Mouse (Mus musculus) ES-E14 (cell line): ENCODE measurements around the gene Coq6. TPM values are rescaled to one million over a fixed set of nuclear protein-coding genes. Genes with fewer than 3 reads are reported as not detected.

ENCODE experiments used
- DNase-seq: peaks from one replicate; pipeline ENCODE4 v3.0.0-alpha.2; 2013; ENCODE audit warnings: low read depth, low spot score
- H3K27ac ChIP-seq: 2 replicates; pipeline ENCODE4 v1.5.1; 2012; ENCODE audit warnings: low read depth, mild to moderate bottlenecking, low read length, moderate library complexity, mixed read lengths; ENCODE audit not compliant: poor library complexity, insufficient read depth, severe bottlenecking
- H3K36me3 ChIP-seq: 2 replicates; pipeline ENCODE4 v1.6.1; 2012; ENCODE audit warnings: mild to moderate bottlenecking, low read length, moderate library complexity, mixed read lengths; ENCODE audit not compliant: control insufficient read depth, poor library complexity, insufficient read depth, severe bottlenecking
- H3K4me1 ChIP-seq, 2 experiments: fragments of 150-350 bp in 1 of 2; sonication (generic) in 1 of 2; 2 replicates each; pipeline ENCODE4 v1.6.1; 2012; ENCODE audit warnings: low read length in 2 of 2, mild to moderate bottlenecking in 1 of 2, mixed read lengths in 1 of 2; ENCODE audit not compliant: control insufficient read depth in 2 of 2, insufficient read depth in 2 of 2, poor library complexity in 1 of 2
- H3K4me3 ChIP-seq, 2 experiments: fragments of 150-350 bp in 1 of 2; sonication (generic) in 1 of 2; 2 replicates each; pipeline ENCODE4 v1.5.1; 2012; ENCODE audit warnings: low read length in 2 of 2, low read depth in 1 of 2, mild to moderate bottlenecking in 1 of 2, mixed read lengths in 1 of 2; ENCODE audit not compliant: insufficient read depth in 1 of 2, poor library complexity in 1 of 2, severe bottlenecking in 1 of 2
- H3K9ac ChIP-seq: 2 replicates; pipeline ENCODE4 v1.6.1; 2012; ENCODE audit warnings: low read depth, mild to moderate bottlenecking, low read length, mixed read lengths; ENCODE audit not compliant: poor library complexity, insufficient read depth, severe bottlenecking
- H3K9me3 ChIP-seq: fragments of 150-350 bp; sonication (generic); 2 replicates; pipeline ENCODE4 v1.6.1; 2012; ENCODE audit warnings: low read depth, mild to moderate bottlenecking, low read length; ENCODE audit not compliant: control insufficient read depth, insufficient read depth
- CHD2 ChIP-seq: IDR thresholded peaks from 2 replicates; pipeline ENCODE4 v1.6.1; 2014; ENCODE audit warnings: mild to moderate bottlenecking, low read depth, low read length, inconsistent platforms
- HCFC1 ChIP-seq: IDR thresholded peaks from 2 replicates; pipeline ENCODE4 v1.6.1; 2012; ENCODE audit warnings: low read length, inconsistent platforms, borderline replicate concordance; ENCODE audit not compliant: insufficient read depth
- MAFK ChIP-seq: IDR thresholded peaks from 2 replicates; pipeline ENCODE4 v1.6.1; 2014; ENCODE audit warnings: mild to moderate bottlenecking, low read depth, low read length, inconsistent platforms; ENCODE audit not compliant: insufficient read depth
- ZC3H11A ChIP-seq: IDR thresholded peaks from 2 replicates; pipeline ENCODE4 v1.6.1; 2012; ENCODE audit warnings: low read depth, mild to moderate bottlenecking, inconsistent platforms, low read length, borderline replicate concordance
- ZNF384 ChIP-seq: IDR thresholded peaks from 2 replicates; pipeline ENCODE4 v1.6.1; 2012; ENCODE audit warnings: low read depth, low read length, inconsistent platforms
- in situ Hi-C, 2 experiments: fragments of 600-800 bp; cut with MboI; formaldehyde crosslinking; loops; one replicate each; pipeline ENCODE4 v1.15.1; 2025; ENCODE audit warnings: low sequenced_read_pairs in 2 of 2, inconsistent platforms in 1 of 2; ENCODE audit not compliant: unreplicated experiment in 2 of 2
- total RNA-seq: library from RNA; depleted of rRNA; stranded (reverse); fragments of 300-350 nt; gene quantifications from 2 replicates; pipeline ENCODE4 v1.2.3, GENCODE M21; 2012

The Coq6 gene
- total RNA-seq, 1 experiment, result 49.6 TPM

DNA sequence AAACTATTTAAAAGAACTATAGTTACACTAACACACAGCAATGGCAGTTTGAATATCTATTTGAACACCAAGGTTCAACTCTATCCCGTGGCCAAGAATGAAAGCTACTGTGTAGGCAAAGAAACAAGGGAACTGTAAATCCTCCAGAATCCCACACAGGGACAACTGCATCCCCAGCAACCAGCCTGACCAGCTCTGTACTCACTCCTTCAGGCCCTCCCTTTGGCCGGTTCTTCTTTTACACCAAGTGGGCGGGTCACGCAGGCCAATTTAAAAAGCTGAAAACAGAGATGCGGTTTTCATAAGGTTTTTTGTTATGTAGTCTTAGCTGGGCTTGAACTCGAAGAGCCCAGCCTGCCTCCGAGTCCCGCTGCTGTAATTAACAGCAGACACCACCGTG lies 37.7 kb downstream of the Coq6 start:
- Histone ChIP-seq H3K9me3 (no peaks in the 10 kb centered on the region), H3K36me3 (no peaks in the 10 kb centered on the region), H3K4me3 (no peak overlapping the region; a peak in 1 of 4 replicates), H3K27ac (no peak overlapping the region), H3K9ac (no peak overlapping the region), H3K4me1 (peaks cover 0 to 2% of the 10 kb centered on the region in 2 experiments; a peak in 1 of 4 replicates)
- in situ Hi-C loops, result no loop called here
- no peak for DNase-seq
- TF ChIP-seq MAFK (no peak), CHD2 (no peak), ZNF384 (no peak), ZC3H11A (no peak), HCFC1 (no peak)

DNA sequence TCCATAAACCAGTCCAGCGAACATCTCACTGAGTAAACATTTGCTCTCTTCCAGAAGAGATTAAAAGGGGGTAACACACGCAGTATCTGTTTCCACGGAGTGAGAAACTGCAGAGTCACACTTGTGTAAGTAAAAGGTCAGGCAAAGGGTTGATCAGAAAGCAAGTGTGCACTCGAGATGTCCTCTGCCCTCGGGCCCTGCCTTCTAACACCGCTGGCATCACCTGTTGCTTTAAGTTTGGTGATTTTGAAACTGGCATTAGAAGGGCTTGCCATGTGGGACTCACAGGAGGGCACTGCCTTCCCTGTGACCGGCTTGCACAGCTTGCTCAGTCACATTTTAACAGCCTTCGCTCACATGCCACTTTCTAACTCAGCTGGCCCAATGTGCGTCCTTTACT lies 38.2 kb downstream of the Coq6 start:
- Histone ChIP-seq H3K4me1 (peaks cover 0 to 2% of the 10 kb centered on the region in 2 experiments; a peak in 1 of 4 replicates), H3K9me3 (no peaks in the 10 kb centered on the region), H3K27ac (no peak overlapping the region), H3K4me3 (no peak overlapping the region), H3K36me3 (no peaks in the 10 kb centered on the region), H3K9ac (no peak overlapping the region)
- no peak for DNase-seq
- TF ChIP-seq MAFK, result no peak
- no peak for TF ChIP-seq ZNF384
- TF ChIP-seq ZC3H11A, result no peak
- no peak for TF ChIP-seq CHD2
- TF ChIP-seq HCFC1, result no peak
- in situ Hi-C loops, result no loop called here

DNA sequence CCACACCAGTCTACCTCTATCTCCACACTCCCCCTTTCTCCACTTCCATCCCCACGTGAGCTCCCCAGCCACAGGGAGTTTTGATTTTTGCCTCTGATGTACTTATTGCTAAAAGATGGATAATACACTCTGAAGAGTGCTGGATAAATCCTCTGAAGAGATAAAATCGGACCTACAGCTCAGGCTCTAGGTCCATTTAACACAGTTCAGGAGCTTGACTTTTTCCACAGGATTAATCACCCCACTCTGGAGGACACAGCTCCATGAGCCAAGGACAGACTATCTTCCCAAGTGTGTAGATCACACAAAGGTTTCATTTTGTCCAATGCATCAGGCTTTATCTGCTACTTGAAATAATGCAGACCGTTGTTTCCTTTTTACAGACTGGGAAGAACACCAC lies 38.6 kb downstream of the Coq6 start:
- DNase-seq, result no peak
- Histone ChIP-seq H3K9ac (no peak overlapping the region), H3K4me3 (no peak overlapping the region), H3K9me3 (no peaks in the 10 kb centered on the region), H3K4me1 (peaks cover 0 to 2% of the 10 kb centered on the region in 2 experiments; a peak in 1 of 4 replicates), H3K27ac (no peak overlapping the region), H3K36me3 (no peaks in the 10 kb centered on the region)
- TF ChIP-seq ZNF384 (no peak), HCFC1 (no peak), CHD2 (no peak), MAFK (no peak), ZC3H11A (no peak)
- in situ Hi-C loops, result no loop called here

DNA sequence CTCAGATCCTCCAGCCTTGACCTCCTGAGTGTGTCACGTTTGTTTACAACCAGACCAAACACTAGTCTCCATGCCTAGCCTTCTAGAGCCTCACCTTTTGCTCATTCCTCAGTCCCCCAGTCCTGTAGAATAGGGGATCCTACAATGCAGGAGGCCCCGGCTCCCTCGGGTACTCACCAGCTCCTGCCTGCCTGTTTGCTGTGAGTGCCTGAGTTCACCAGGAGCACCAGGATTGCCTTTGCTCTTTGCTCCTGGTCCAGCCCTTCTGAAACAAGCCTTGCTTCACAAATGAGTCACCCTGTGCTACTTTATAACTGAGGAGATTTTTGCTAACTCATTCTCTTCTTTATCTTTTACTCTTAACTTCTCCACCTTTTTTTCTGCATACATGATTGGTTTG lies 39.2 kb downstream of the Coq6 start:
- no peaks in the 10 kb centered on the region for H3K36me3 ChIP-seq
- no peak overlapping the region for H3K9ac ChIP-seq
- no peaks in the 10 kb centered on the region for H3K9me3 ChIP-seq
- in situ Hi-C loops, result no loop called here
- TF ChIP-seq MAFK, result no peak
- no peak for TF ChIP-seq ZC3H11A
- DNase-seq, result no peak
- H3K4me3 ChIP-seq, result no peak overlapping the region
- no peak overlapping the region for H3K27ac ChIP-seq
- peaks cover 0 to under 1% of the 10 kb centered on the region in 2 experiments; a peak in 1 of 4 replicates for H3K4me1 ChIP-seq

DNA sequence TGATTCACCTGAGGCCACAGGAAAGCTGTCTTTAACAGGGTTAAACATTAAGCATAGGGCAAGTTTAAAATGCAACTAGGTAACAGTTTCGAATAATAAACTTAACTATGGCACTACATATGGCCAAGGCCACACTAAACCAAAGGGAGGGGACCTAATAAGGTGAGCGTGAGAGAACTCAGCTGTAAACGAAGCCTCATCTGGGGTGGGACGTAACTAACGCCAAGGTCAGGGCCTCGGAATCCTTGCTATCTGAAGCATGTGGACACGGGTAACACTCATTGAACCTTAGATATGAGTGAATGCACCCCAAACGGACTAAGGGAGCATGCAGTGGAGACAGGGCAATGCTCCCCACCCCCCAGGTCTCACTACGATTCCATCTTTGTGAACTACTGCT lies 41.5 kb downstream of the Coq6 start:
- Histone ChIP-seq H3K9me3 (no peaks in the 10 kb centered on the region), H3K27ac (0 out of 2 replicates have a peak overlapping the region, but pooled peaks have one; percentile 12), H3K9ac (no peak overlapping the region), H3K4me3 (no peak overlapping the region), H3K4me1 (no peaks in the 10 kb centered on the region; a peak in 1 of 4 replicates), H3K36me3 (no peaks in the 10 kb centered on the region)
- in situ Hi-C loops, result no loop called here
- TF ChIP-seq ZC3H11A (no peak), CHD2 (no peak), MAFK (no peak), HCFC1 (no peak), ZNF384 (no peak)
- DNase-seq, result no peak
